Mouse (Mus musculus) layer of hippocampus, postnatal 25 days (tissue): Measurements from ENCODE around the gene Wdhd1. TPM values are rescaled to one million over a fixed set of nuclear protein-coding genes. Genes with fewer than 3 reads are reported as not detected.

ENCODE experiments used
- DNase-seq, 2 experiments: peaks; one replicate each; pipeline ENCODE4 v3.0.0; 2022; ENCODE audit warnings: mixed read lengths in 2 of 2, low spot score in 1 of 2; ENCODE audit errors: extremely low spot score in 1 of 2
- total RNA-seq, 2 experiments: library from RNA; stranded (reverse); gene quantifications; 2 replicates each; pipeline ENCODE4 v1.2.3; 2021

Wdhd1 gene
- total RNA-seq, 2 experiments from 2014 or later = 5.1 to 5.4 TPM

- DNase-seq = no peak
Observed at GRCm38 (mm10) chr14:47283568-47283967, 6.9 kb upstream of the Wdhd1 start.

- DNase-seq = no peak
Observed at GRCm38 (mm10) chr14:47281535-47281934, 4.9 kb upstream of the Wdhd1 start.

DNA sequence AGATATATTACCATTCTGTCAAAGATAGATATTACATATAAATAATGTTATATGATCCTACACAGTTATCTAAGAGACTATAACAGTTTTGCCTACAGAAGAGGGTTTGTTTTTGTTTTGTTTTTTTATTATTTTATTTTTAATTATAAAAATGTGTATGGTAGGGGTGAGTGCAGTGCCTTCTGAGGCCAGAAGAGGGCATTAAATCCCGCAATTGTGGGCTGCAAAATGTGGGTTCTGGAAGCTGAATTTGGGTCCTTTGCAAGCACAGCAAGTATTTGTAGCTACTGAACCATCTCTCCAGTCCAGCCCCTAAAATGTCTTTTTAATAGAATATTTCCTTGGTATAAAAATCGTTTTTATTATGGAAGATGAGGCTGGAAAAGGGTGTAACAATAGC lies 2.4 kb upstream of the Wdhd1 start:
- no peak for DNase-seq

- DNase-seq = no peak
Observed at GRCm38 (mm10) chr14:47276036-47276603, 537 bp downstream of the Wdhd1 start.

DNA sequence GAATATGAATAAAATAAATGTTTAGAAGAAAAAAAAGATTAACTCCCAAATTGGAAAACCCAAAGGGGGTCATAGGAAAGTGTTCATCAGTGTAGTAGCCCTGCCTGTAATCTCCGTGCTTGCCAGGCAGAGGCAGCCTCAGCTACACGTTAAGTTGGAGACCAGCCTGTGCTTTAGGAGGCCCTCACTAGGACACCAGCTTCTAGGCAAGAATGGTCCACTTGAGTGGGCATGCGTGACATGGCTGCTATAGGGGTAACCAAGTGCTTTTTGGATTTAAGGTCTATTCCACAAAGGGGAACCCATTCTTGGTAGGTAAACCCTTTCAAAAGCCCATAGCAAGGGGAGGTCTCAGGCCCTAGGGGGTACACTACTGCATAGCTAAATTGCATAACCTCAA lies 1.2 kb downstream of the Wdhd1 start:
- no peak for DNase-seq

DNA sequence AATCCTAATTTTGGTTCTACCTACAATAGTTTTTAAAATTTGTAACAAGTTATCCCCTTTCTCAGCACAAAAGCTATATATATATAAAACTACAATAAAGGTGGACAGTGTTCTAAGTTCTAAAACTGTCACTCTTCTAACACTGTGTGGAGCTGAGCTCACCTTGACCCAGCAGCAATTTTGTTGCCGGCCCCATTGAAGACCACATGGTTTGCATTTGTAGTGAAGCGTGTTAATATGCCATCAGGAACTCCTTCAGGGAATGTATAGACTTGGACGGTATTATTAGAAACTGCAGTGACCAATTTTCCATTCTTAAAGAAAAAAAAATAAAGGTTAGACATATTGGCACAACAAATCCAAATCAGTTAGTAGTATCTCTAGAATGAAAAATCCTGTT lies 2.9 kb downstream of the Wdhd1 start:
- no peak for DNase-seq

DNA sequence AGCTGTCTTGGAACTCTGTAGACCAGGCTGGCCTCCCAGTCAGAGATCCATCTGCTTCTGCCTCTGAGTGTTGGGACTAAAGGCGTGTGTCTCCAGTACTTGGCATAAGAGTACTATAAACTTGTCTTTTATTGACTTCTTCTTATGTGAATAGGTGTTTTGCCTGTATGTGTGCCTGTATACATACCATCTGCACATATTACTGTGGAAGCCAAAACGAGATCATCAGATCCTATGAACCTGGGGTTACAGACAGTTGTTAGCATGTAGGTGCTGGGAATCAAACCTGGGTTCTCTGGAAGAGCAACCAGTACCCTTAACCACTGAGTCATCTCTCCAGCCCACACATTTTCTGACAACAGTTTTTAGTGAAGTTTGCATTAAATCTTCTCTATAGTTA lies 7.0 kb downstream of the Wdhd1 start:
- DNase-seq = no peak

DNA sequence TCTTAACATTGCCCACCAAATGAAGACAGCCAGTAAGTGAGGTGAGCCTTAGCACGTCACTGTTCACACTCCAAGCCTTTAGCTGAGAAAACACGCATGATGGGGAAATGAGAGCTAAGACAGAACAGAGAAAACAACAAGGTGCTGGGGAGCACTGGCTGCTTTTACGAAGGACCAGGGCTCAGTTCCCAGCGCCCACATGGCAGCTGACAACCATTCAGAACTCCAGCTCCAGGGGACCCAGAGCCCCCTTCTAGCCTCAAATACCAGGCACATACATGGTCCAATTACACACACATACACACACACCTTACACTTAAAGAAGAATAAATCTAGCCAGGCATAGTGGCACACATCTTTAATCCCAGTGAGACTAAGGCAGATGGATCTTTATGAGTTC lies 7.6 kb downstream of the Wdhd1 start:
- no peak for DNase-seq

GRCm38 (mm10) chr14:47265829-47266228 lies 10.8 kb downstream of the Wdhd1 start:
- no peak for DNase-seq

GRCm38 (mm10) chr14:47264866-47265265 lies 11.8 kb downstream of the Wdhd1 start:
- DNase-seq = no peak

DNA sequence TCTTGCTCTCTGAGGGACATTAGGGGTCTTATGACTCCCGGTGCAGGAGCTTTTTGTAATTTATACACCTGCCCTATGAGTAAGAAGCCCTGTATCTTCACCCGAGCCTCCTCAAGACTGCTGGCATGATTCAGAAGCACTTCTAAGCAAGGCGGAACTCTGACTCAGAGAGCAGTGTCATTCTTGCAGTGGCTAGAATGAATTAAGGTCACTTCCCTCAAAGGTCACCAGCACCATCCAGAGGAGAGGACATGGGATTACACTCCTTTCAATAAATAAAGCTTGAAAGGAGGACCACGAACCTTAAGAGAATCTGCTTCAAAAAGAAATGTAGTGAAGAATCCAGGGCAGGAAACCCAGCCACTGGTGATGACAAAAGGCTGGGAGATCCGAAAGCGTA lies 26.8 kb downstream of the Wdhd1 start:
- DNase-seq = no peak

DNA sequence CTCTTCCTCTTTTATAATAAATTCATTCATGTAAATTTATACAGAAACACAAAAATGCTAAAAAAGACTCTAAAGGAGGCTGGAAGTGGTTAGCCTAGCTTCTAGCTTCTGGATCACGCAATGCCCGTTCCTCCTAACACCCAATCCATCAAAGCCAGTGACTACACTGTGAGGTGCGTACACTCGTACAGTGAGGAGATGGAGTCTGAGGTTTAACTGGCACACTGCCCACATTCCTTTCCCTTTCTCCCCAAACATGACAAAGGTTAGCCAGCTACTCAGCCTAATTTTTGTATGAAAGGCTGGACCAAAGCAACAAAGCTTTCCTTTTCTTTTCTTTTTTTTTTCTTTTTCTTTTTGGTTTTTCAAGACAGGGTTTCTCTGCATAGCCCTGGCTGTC lies 33.9 kb downstream of the Wdhd1 start:
- no peak for DNase-seq

DNA sequence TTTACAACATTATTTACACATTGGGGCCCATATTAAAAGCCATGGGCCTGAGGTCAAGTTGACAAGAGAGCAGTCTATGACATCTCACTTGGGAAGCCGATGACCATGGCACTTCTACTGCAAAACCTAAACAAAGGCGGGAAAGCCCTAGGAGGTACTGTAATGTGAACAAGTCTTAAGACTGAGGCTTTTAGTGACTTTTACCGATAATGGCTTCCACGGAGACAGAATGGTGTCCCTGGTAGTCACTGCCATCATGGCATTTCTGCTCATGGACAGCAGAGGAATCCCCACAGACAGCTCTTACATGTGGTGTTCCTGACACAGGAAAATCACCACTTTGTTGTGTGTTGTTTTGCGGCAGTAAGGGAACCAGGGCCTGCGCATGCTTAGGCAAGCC lies 35.6 kb downstream of the Wdhd1 start:
- DNase-seq = no peak

GRCm38 (mm10) chr14:47240600-47240999 lies 36.1 kb downstream of the Wdhd1 start:
- no peak for DNase-seq

DNA sequence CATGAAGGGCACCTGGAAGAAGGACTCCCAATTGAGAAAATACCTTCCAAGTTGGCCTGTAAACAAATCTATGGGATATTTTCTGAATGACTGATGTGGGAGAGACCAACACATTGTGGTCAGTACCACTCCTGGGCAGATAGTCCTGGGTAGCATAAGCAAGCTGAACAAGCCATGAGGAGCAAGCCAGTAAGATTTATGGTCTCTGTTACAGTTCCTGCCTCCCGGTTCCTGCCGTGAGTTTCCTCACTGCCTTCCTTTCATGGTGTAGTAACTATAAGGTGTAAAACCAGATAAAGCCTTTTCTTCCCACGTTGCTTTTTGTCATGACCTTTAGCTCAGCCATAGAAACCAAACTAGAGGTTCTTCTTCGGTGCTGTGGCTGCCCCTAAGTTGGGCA lies 39.4 kb downstream of the Wdhd1 start:
- DNase-seq = no peak

- no peak for DNase-seq
Observed at GRCm38 (mm10) chr14:47236491-47236890, 40.2 kb downstream of the Wdhd1 start.

DNA sequence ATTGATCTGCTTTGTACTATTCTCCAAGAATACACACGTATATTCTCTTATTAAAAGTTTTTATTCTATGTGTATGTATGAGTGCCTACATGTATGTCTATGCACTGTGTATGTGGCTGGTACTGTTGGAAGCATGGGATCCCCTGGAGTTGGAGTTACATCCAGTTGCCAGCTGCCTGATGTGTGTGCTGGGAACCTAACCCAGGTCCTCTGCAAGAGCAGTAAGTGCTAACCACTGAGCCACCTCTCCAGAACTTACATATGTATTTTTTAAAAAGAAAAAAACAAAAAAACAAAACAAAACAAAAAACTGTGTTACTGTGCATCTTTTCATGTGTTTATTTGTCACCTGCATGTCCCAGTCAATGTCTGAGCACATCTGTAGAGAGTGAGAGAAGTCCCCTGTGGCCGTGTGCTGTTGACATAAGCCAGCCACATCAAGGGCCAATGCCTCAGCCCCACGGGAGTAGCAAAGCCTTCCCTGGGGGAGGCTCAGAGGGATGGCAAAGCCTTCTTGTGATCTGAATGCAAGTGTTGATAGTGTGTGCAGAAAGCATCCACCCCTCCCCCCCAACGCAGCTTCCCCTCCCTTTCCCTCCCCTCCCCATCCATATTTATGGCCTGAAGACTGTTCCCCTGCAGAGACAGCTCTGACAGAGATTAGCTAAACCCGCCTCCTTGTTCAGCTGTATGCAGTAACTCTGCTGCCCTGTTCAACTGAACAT lies 42.0 kb downstream of the Wdhd1 start:
- no peak for DNase-seq

GRCm38 (mm10) chr14:47234032-47234431 lies 42.6 kb downstream of the Wdhd1 start:
- no peak for DNase-seq

GRCm38 (mm10) chr14:47233602-47234001 lies 43.1 kb downstream of the Wdhd1 start:
- DNase-seq = no peak

- no peak for DNase-seq
Observed at GRCm38 (mm10) chr14:47229796-47230376, 46.8 kb downstream of the Wdhd1 start.

DNA sequence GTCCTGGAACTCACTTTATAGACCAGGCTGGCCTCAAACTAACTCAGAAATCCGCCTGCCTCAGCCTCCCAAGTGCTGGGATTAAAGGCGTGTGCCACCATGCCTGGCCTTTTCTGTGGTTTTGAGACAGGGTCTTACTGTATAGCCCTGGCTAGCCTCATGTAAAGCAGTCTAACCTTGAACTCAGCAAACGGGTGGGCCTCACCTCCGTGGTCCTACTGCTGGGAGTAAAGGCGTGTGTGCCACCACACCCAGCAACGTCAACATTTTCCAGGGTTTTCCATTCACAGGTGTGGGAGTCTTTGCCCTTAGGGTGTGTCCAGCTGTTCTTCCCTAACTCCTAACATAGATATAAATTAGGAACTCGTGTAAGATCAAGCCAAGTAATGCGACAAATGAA lies 50.7 kb downstream of the Wdhd1 start:
- no peak for DNase-seq
